Mouse (Mus musculus): ENCODE measurements around the gene Rere.

GRCm38 (mm10) chr4:150528426-150528825 is 247.0 kb downstream of the Rere start:
- no peak for TF ChIP-seq CTCF (conservative IDR thresholded peaks at IDR 0.05; ENCODE audit: insufficient read depth, insufficient read length, low read depth, low read length)
- no peak for TF ChIP-seq POLR2A (IDR thresholded peaks at IDR 0.05; ENCODE audit: low read depth, low read length)
